Comparison of ENCODE assay signal across 9 mouse cellular contexts in genomic region chr9:63698320-63699045, GRCm38 (mm10). TPM values are rescaled to one million over a fixed set of nuclear protein-coding genes. Genes with fewer than 3 reads are reported as not detected.
DNase-seq lines count a peak whose midpoint lies in the region; ATAC-seq and TF ChIP-seq lines count a peak whose summit lies in the region.
"Had no signal": no experiment of that assay in that cellular context is flagged by ENCODE, and none has a peak within 500 bp of the region (broad histone marks: within the 10 kb centered on the region; RNA-seq: fewer than 3 reads in every experiment).

No protein-coding gene starts in this region.

- DNase-seq in hindbrain, embryonic 10.5 days (ENCODE audit: low spot score): no peak
- peak; percentile 32 for DNase-seq in adipocyte (ENCODE audit: low spot score)
- peak; percentile 77 for DNase-seq in kidney, adult 9 months
- peak; percentile 69 for DNase-seq in lung, postnatal 0 days (ENCODE audit: low spot score)
- no peak for DNase-seq in frontal cortex, postnatal 14 days (ENCODE audit: low spot score in 2 of 2)
- no peak for DNase-seq in ovary, postnatal 14 days (ENCODE audit: low spot score)
- DNase-seq in spleen, postnatal 36 days (ENCODE audit: low spot score in 2 of 2): no peak

- peak overlapping the region; percentile 79 for H3K27ac ChIP-seq in hindbrain, embryonic 10.5 days
- H3K27ac ChIP-seq in hindbrain, embryonic 12.5 days: no peak overlapping the region
- H3K27ac ChIP-seq in lung, postnatal 0 days (ENCODE audit: low read length): peak overlapping the region; percentile 20; the same call in 1 of the 2 replicates
- H3K27ac ChIP-seq: hindbrain, embryonic 15.5 days had no signal

- no peak for ATAC-seq in hindbrain, embryonic 12.5 days (ENCODE audit: low FRiP score)
- ATAC-seq in lung, postnatal 0 days: peak; percentile 61

- 57% methylated on average over 7 of the region's 7 CpGs for WGBS in hindbrain, embryonic 10.5 days
- 67% methylated on average over 6 of the region's 7 CpGs for WGBS in hindbrain, embryonic 12.5 days
- WGBS in lung, postnatal 0 days: 30% methylated on average over 6 of the region's 7 CpGs

- peaks cover 78% of the 10 kb centered on the region for H3K4me1 ChIP-seq in hindbrain, embryonic 10.5 days (replicated peaks)
- peaks cover 50% of the 10 kb centered on the region for H3K4me1 ChIP-seq in hindbrain, embryonic 12.5 days
- peaks cover 37% of the 10 kb centered on the region for H3K4me1 ChIP-seq in lung, postnatal 0 days (ENCODE audit: insufficient read depth, low read depth, low read length)

- H3K4me2 ChIP-seq in hindbrain, embryonic 12.5 days (replicated peaks): no peak overlapping the region
- H3K4me2 ChIP-seq in lung, postnatal 0 days (replicated peaks; ENCODE audit: low read depth, low read length): no peak overlapping the region
- H3K4me2 ChIP-seq: hindbrain, embryonic 15.5 days had no signal

- no peaks in the 10 kb centered on the region for H3K9me3 ChIP-seq in hindbrain, embryonic 10.5 days
- H3K9me3 ChIP-seq in hindbrain, embryonic 12.5 days (replicated peaks): no peaks in the 10 kb centered on the region
- H3K9me3 ChIP-seq in lung, postnatal 0 days (ENCODE audit: low read length): no peaks in the 10 kb centered on the region
- H3K9me3 ChIP-seq: hindbrain, embryonic 15.5 days had no signal

- TF ChIP-seq EP300 in lung, postnatal 0 days (IDR thresholded peaks at IDR 0.05): 0 out of 2 replicates have a peak, but pooled peaks have one; percentile 12

- no peak for TF ChIP-seq CTCF in lung, postnatal 0 days (IDR thresholded peaks at IDR 0.05)

- no peaks in the 10 kb centered on the region for H3K27me3 ChIP-seq in hindbrain, embryonic 10.5 days (ENCODE audit: insufficient read depth, poor library complexity, severe bottlenecking)
- no peaks in the 10 kb centered on the region for H3K27me3 ChIP-seq in hindbrain, embryonic 12.5 days
- H3K27me3 ChIP-seq in lung, postnatal 0 days (replicated peaks; ENCODE audit: insufficient read depth, low read length): no peaks in the 10 kb centered on the region
- H3K27me3 ChIP-seq: hindbrain, embryonic 15.5 days had no signal

- no peak overlapping the region for H3K9ac ChIP-seq in hindbrain, embryonic 12.5 days
- no peak overlapping the region for H3K9ac ChIP-seq in lung, postnatal 0 days (replicated peaks; ENCODE audit: low read depth)
- H3K9ac ChIP-seq: hindbrain, embryonic 15.5 days had no signal

- no peak overlapping the region for H3K4me3 ChIP-seq in hindbrain, embryonic 10.5 days
- no peak overlapping the region for H3K4me3 ChIP-seq in hindbrain, embryonic 12.5 days
- H3K4me3 ChIP-seq in lung, postnatal 0 days (ENCODE audit: low read depth, low read length): no peak overlapping the region
- H3K4me3 ChIP-seq: hindbrain, embryonic 15.5 days had no signal

- H3K36me3 ChIP-seq in hindbrain, embryonic 10.5 days: 0 out of 2 replicates have a peak, but pooled peaks cover 4% of the 10 kb centered on the region
- no peaks in the 10 kb centered on the region for H3K36me3 ChIP-seq in hindbrain, embryonic 12.5 days
- no peaks in the 10 kb centered on the region for H3K36me3 ChIP-seq in lung, postnatal 0 days (ENCODE audit: insufficient read depth, low read length)
- H3K36me3 ChIP-seq: hindbrain, embryonic 15.5 days had no signal

RNA-seq across cellular contexts. Expression of gene Smad3, which starts 59.3 kb away (rescaled TPM):
- polyA plus RNA-seq in hindbrain, embryonic 10.5 days (2016; fragmentation: Nextera tagmentation; extraction: Ambion mirVana): 24.2 TPM in 2 replicates
- 24.1 and 25.4 TPM in 2 replicates for polyA plus RNA-seq in hindbrain, embryonic 12.5 days (2016; fragmentation: Nextera tagmentation; extraction: Ambion mirVana)
- 11.8 and 12.3 TPM in 2 replicates for polyA plus RNA-seq in lung, postnatal 0 days (2015; fragmentation: Nextera tagmentation; extraction: Ambion mirVana)

Comparison
In these comparisons a context has a peak if more than half of its experiments do, and no peak if none do; other contexts are left out.
1. DNase-seq: peak in adipocyte (single experiment), kidney, adult 9 months (single experiment) and lung, postnatal 0 days (single experiment); none in hindbrain, embryonic 10.5 days (single experiment), frontal cortex, postnatal 14 days (0 of 2), ovary, postnatal 14 days (single experiment) and spleen, postnatal 36 days (0 of 2).